Mouse (Mus musculus) small intestine, adult 2 months (tissue): Measurements from ENCODE around the gene Nes.

Experiments
- CTCF ChIP-seq: fragments of 200-500 bp; IDR thresholded peaks from 2 replicates; pipeline ENCODE4 v1.5.1; 2012; ENCODE audit warnings: low read depth, mild to moderate bottlenecking, control low read depth, inconsistent platforms, low read length, moderate library complexity, mixed read lengths; ENCODE audit not compliant: insufficient replicate concordance, insufficient read length; ENCODE audit errors: extremely low read depth
- POLR2A ChIP-seq: fragments of 200-500 bp; IDR thresholded peaks from 2 replicates; pipeline ENCODE4 v1.6.1; 2012; ENCODE audit warnings: low read depth, mild to moderate bottlenecking, control low read depth, inconsistent platforms, low read length, moderate library complexity

- TF ChIP-seq POLR2A (no peak), CTCF (no peak)
Observed at GRCm38 (mm10) chr3:87952440-87952839, 18.4 kb upstream of the Nes start.
